Mouse (Mus musculus): ENCODE data around the gene Ralgapa1. TPM values are rescaled to one million over a fixed set of nuclear protein-coding genes. Genes with fewer than 3 reads are reported as not detected.

The Ralgapa1 gene
- polyA plus RNA-seq, 1 experiment: 4.4 TPM

DNA sequence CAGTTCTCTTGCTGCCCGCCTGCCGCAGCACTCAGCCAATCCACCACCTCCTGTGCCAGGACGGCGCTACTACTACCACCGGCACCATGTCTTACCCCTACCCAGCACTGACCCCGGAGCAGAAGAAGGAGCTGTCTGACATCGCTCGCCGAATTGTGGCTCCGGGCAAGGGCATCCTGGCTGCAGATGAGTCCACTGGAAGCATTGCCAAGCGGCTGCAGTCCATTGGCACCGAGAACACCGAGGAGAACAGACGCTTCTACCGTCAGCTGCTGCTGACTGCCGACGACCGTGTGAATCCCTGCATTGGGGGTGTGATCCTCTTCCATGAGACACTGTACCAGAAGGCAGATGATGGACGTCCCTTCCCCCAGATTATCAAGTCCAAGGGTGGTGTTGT, 255.8 kb downstream of the Ralgapa1 start, which contains the start of gene Aldoart2:
Aldoart2 (plus strand) TSS at position 34 of the 400 bp plus-strand sequence.
- Histone ChIP-seq H3K79me2 (ENCODE audit: control insufficient read depth, insufficient read depth) (no peaks in the 10 kb centered on the region), H3K4me2 (ENCODE audit: low read depth) (no peak within 1 kb of the TSS), H3K4me3 (no peak within 1 kb of the TSS), H3K27me3 (ENCODE audit: control insufficient read depth, insufficient read depth, insufficient read length) (no peaks in the 10 kb centered on the region), H3K36me3 (ENCODE audit: control insufficient read depth, insufficient read depth) (no peaks in the 10 kb centered on the region), H3ac (ENCODE audit: control insufficient read depth, insufficient read length) (no peak within 1 kb of the TSS)
- TF ChIP-seq MYOG (IDR thresholded peaks at IDR 0.05; ENCODE audit: control insufficient read depth in 1 of 3, insufficient read depth in 1 of 3, insufficient read length in 2 of 3, low read depth in 2 of 3): no peak
- no peak for TF ChIP-seq MAX (IDR thresholded peaks at IDR 0.05; ENCODE audit: low read depth)

DNA sequence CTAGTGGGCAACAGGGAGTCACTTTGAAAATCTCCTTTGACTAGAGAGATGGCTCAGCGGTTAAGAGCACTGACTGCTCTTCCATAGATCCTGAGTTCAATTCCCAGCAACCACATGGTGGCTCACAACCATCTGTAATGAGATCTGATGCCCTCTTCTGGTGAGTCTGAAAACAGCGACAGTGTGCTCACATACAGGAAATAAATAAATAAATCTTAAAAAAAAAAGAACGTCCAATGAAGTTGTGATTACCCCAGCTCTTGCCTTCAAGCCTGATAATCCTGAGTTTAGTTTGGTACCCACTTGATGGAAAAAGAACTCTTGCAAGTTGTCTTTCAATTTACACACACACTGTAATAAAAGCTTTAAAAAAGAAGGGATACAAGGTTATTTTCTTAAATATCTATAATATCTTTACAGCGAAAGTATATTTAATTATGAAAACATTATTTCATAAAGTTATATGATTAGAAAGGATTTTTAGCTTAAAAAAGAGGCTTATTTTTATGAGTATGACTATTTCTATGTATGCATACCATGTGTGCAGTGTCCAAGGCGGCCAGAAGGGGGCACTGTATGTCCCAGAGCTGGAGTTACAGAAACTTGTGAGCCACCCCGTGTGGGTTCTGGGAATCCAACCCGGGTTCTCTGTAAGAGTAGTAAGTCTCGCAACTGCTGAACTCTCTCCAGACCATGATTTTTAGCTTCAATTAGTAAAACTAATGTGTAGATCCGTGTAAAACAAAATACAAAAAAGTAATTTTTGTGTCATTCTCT, 256.6 kb downstream of the Ralgapa1 start:
- H3K27me3 ChIP-seq (ENCODE audit: control insufficient read depth, insufficient read depth, insufficient read length): no peaks in the 10 kb centered on the region
- no peaks in the 10 kb centered on the region for H3K36me3 ChIP-seq (ENCODE audit: control insufficient read depth, insufficient read depth)
- H3K4me2 ChIP-seq (ENCODE audit: low read depth): no peak overlapping the region
- TF ChIP-seq USF1 (IDR thresholded peaks at IDR 0.05; ENCODE audit: low read depth) (no peak), TCF12 (IDR thresholded peaks at IDR 0.05; ENCODE audit: insufficient read depth, poor library complexity, severe bottlenecking) (no peak), E2F4 (IDR thresholded peaks at IDR 0.05; ENCODE audit: insufficient read depth) (no peak), REST (IDR thresholded peaks at IDR 0.05; ENCODE audit: insufficient read depth, insufficient read length) (no peak), MYOG (IDR thresholded peaks at IDR 0.05; ENCODE audit: control insufficient read depth in 1 of 3, insufficient read depth in 1 of 3, insufficient read length in 2 of 3, low read depth in 2 of 3) (no peak), SRF (IDR thresholded peaks at IDR 0.05; ENCODE audit: control insufficient read depth, insufficient read length, low read depth) (no peak), POLR2AphosphoS2 (IDR thresholded peaks at IDR 0.05; ENCODE audit: insufficient read length, low read depth) (no peak), CEBPB (IDR thresholded peaks at IDR 0.05; ENCODE audit: insufficient read depth, poor library complexity, severe bottlenecking) (no peak), TCF3 (IDR thresholded peaks at IDR 0.05; ENCODE audit: insufficient read length, low read depth) (no peak), MYOD1 (IDR thresholded peaks at IDR 0.05; ENCODE audit: control insufficient read depth in 1 of 3, insufficient read length in 2 of 3, low read depth in 2 of 3) (no peak), MAX (IDR thresholded peaks at IDR 0.05; ENCODE audit: low read depth) (no peak), POLR2A (IDR thresholded peaks at IDR 0.05; ENCODE audit: insufficient read length, low read depth) (no peak)
- H3K79me2 ChIP-seq (ENCODE audit: control insufficient read depth, insufficient read depth): no peaks in the 10 kb centered on the region
- H3ac ChIP-seq (ENCODE audit: control insufficient read depth, insufficient read length): no peak overlapping the region
- no peak overlapping the region for H3K4me3 ChIP-seq

- no peak for TF ChIP-seq E2F4 (IDR thresholded peaks at IDR 0.05; ENCODE audit: insufficient read depth)
- TF ChIP-seq MYOD1 (IDR thresholded peaks at IDR 0.05; ENCODE audit: control insufficient read depth in 1 of 3, insufficient read length in 2 of 3, low read depth in 2 of 3): peak in 1 of 3 experiments; percentile 1
- H3ac ChIP-seq (ENCODE audit: control insufficient read depth, insufficient read length): no peak overlapping the region
- no peaks in the 10 kb centered on the region for H3K79me2 ChIP-seq (ENCODE audit: control insufficient read depth, insufficient read depth)
- no peak overlapping the region for H3K4me3 ChIP-seq
- H3K27me3 ChIP-seq (ENCODE audit: control insufficient read depth, insufficient read depth, insufficient read length): no peaks in the 10 kb centered on the region
- no peaks in the 10 kb centered on the region for H3K36me3 ChIP-seq (ENCODE audit: control insufficient read depth, insufficient read depth)
- H3K4me2 ChIP-seq (ENCODE audit: low read depth): no peak overlapping the region
Measured at GRCm38 (mm10) chr12:55563742-55564141, 257.2 kb downstream of the Ralgapa1 start.

GRCm38 (mm10) chr12:55560025-55560690, 260.8 kb downstream of the Ralgapa1 start:
- no peak for TF ChIP-seq MYOD1 (IDR thresholded peaks at IDR 0.05; ENCODE audit: control insufficient read depth in 1 of 3, insufficient read length in 2 of 3, low read depth in 2 of 3)
- TF ChIP-seq POLR2AphosphoS2 (IDR thresholded peaks at IDR 0.05; ENCODE audit: insufficient read length, low read depth): no peak
- TF ChIP-seq REST (IDR thresholded peaks at IDR 0.05; ENCODE audit: insufficient read depth, insufficient read length): no peak
- no peak for TF ChIP-seq TCF12 (IDR thresholded peaks at IDR 0.05; ENCODE audit: insufficient read depth, poor library complexity, severe bottlenecking)
- TF ChIP-seq POLR2A (IDR thresholded peaks at IDR 0.05; ENCODE audit: insufficient read length, low read depth): no peak
- TF ChIP-seq TCF3 (IDR thresholded peaks at IDR 0.05; ENCODE audit: insufficient read length, low read depth): no peak
- no peak for TF ChIP-seq MAX (IDR thresholded peaks at IDR 0.05; ENCODE audit: low read depth)
- TF ChIP-seq SRF (IDR thresholded peaks at IDR 0.05; ENCODE audit: control insufficient read depth, insufficient read length, low read depth): no peak
- no peak for TF ChIP-seq MYOG (IDR thresholded peaks at IDR 0.05; ENCODE audit: control insufficient read depth in 1 of 3, insufficient read depth in 1 of 3, insufficient read length in 2 of 3, low read depth in 2 of 3)
- Histone ChIP-seq H3K27me3 (ENCODE audit: control insufficient read depth, insufficient read depth, insufficient read length) (no peaks in the 10 kb centered on the region), H3K4me3 (no peak overlapping the region), H3K4me2 (ENCODE audit: low read depth) (peak overlapping the region; percentile 61), H3K36me3 (ENCODE audit: control insufficient read depth, insufficient read depth) (no peaks in the 10 kb centered on the region), H3ac (ENCODE audit: control insufficient read depth, insufficient read length) (no peak overlapping the region), H3K79me2 (ENCODE audit: control insufficient read depth, insufficient read depth) (no peaks in the 10 kb centered on the region)

DNA sequence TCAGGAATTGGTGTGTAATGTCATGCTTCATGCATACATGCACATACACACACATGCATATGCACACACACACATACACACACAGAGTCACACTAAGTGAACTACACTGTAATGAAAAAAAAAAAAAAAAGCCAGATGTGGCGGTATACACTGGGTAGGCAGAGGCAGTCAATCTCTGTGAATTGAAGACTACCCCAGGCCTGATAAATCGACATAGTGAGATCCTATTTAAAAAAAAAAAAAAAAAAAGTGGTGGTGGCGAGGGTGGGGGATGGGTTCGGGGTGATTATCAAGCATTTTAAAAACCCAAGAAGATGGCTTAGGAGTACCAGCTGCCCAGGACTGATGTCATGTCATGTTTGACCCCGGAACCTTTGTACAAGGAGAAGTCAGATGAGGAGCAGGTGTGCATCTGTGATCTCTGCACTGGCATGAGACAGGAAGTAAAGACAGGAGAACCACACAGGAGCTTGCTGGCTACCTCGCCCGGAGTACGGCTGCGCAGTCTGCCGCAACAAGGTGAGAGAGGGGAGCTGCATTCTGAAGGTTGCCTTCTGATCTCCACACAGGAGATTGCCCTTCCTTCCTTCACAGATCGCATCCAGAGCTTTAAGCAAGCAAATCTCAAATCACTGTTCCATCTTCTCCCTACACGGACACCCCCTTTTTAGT, 261.6 kb downstream of the Ralgapa1 start:
- H3K27me3 ChIP-seq (ENCODE audit: control insufficient read depth, insufficient read depth, insufficient read length): no peaks in the 10 kb centered on the region
- H3K4me2 ChIP-seq (ENCODE audit: low read depth): no peak overlapping the region
- no peak overlapping the region for H3ac ChIP-seq (ENCODE audit: control insufficient read depth, insufficient read length)
- no peaks in the 10 kb centered on the region for H3K36me3 ChIP-seq (ENCODE audit: control insufficient read depth, insufficient read depth)
- no peak for TF ChIP-seq MYOG (IDR thresholded peaks at IDR 0.05; ENCODE audit: control insufficient read depth in 1 of 3, insufficient read depth in 1 of 3, insufficient read length in 2 of 3, low read depth in 2 of 3)
- TF ChIP-seq USF1 (IDR thresholded peaks at IDR 0.05; ENCODE audit: low read depth): no peak
- no peak for TF ChIP-seq E2F4 (IDR thresholded peaks at IDR 0.05; ENCODE audit: insufficient read depth)
- no peak for TF ChIP-seq TCF3 (IDR thresholded peaks at IDR 0.05; ENCODE audit: insufficient read length, low read depth)
- TF ChIP-seq POLR2AphosphoS2 (IDR thresholded peaks at IDR 0.05; ENCODE audit: insufficient read length, low read depth): no peak
- no peak for TF ChIP-seq TCF12 (IDR thresholded peaks at IDR 0.05; ENCODE audit: insufficient read depth, poor library complexity, severe bottlenecking)
- no peak for TF ChIP-seq SRF (IDR thresholded peaks at IDR 0.05; ENCODE audit: control insufficient read depth, insufficient read length, low read depth)
- no peak for TF ChIP-seq MYOD1 (IDR thresholded peaks at IDR 0.05; ENCODE audit: control insufficient read depth in 1 of 3, insufficient read length in 2 of 3, low read depth in 2 of 3)
- TF ChIP-seq CEBPB (IDR thresholded peaks at IDR 0.05; ENCODE audit: insufficient read depth, poor library complexity, severe bottlenecking): no peak
- TF ChIP-seq POLR2A (IDR thresholded peaks at IDR 0.05; ENCODE audit: insufficient read length, low read depth): no peak
- H3K4me3 ChIP-seq: no peak overlapping the region
- H3K79me2 ChIP-seq (ENCODE audit: control insufficient read depth, insufficient read depth): no peaks in the 10 kb centered on the region
